Mouse (Mus musculus) liver, embryonic 16.5 days (tissue): ENCODE measurements at regions not wholly inside any gene's neighbourhood (a gene's known extent, or its start where the extent isn't known, plus 50 kb on each side); places are given as distances from the start of the nearest gene placed in this dataset.

Source experiments
- ATAC-seq: fragments of 200-750 bp; cut with Nextera tagmentation; 2 replicates; pipeline ENCODE4 v1.8.0; 2017; ENCODE audit warnings: low read depth, mild to moderate bottlenecking, moderate number of reproducible peaks, moderate library complexity
- H3K27ac ChIP-seq: fragments of 300-500 bp; sonication (generic); 2 replicates; pipeline ENCODE4 v1.5.1; 2014; ENCODE audit warnings: mild to moderate bottlenecking, low read length
- H3K27me3 ChIP-seq: fragments of 300-500 bp; sonication (generic); 2 replicates; pipeline ENCODE4 v1.6.1; 2014; ENCODE audit warnings: low read depth, low read length, mixed read lengths; ENCODE audit not compliant: control insufficient read depth, insufficient read depth
- H3K36me3 ChIP-seq: fragments of 300-500 bp; sonication (generic); 2 replicates; pipeline ENCODE4 v1.6.1; 2014; ENCODE audit warnings: mild to moderate bottlenecking; ENCODE audit not compliant: control insufficient read depth, insufficient read depth
- H3K4me1 ChIP-seq: fragments of 300-500 bp; sonication (generic); 2 replicates; pipeline ENCODE4 v1.6.1; 2014; ENCODE audit warnings: low read depth, low read length, mixed read lengths; ENCODE audit not compliant: control insufficient read depth
- H3K4me2 ChIP-seq: fragments of 300-500 bp; sonication (generic); 2 replicates; pipeline ENCODE4 v1.6.1; 2014; ENCODE audit warnings: low read depth, low read length, mixed read lengths
- H3K4me3 ChIP-seq: fragments of 300-500 bp; sonication (generic); 2 replicates; pipeline ENCODE4 v1.5.1; 2014; ENCODE audit warnings: low read depth, mild to moderate bottlenecking, low read length
- H3K9ac ChIP-seq: fragments of 300-500 bp; sonication (generic); 2 replicates; pipeline ENCODE4 v1.6.1; 2014; ENCODE audit warnings: low read depth, low read length
- H3K9me3 ChIP-seq: fragments of 300-500 bp; sonication (generic); replicated peaks from 2 replicates; pipeline ENCODE4 v1.6.1; 2016; ENCODE audit warnings: low read length; ENCODE audit not compliant: control insufficient read depth
- WGBS: fragments of 180-500 bp; shearing (Covaris S2); extraction: QIAGEN DNeasy Blood & Tissue Kit; methylation state at CpG from one replicate; pipeline ENCODE4 v1.1.7; 2014; ENCODE audit not compliant: insufficient replicate concordance; 5-methylcytosine and 5-hydroxymethylcytosine counted together

DNA sequence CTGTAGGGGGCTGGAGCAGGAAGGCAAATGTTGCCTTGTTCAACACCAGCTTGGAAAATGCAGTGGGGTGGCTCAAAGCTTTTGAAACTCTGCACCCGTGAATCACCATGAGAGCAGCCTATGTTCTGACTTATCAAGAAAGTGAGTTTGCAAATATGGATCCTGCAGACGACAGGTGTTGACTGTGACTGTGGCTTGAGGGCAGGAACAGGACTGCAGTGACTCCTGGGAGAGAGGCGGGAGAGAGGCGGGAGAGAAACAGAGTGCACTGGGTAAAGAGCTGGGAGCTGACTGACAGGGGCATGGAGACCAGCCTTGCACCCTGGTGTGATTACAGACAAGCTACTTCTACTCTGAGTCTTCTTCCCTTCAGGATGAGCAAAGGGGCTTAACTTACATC is 254.0 kb downstream of the Sec23ip start:
- H3K4me3 ChIP-seq: no peak overlapping the region
- H3K4me1 ChIP-seq: no peaks in the 10 kb centered on the region
- WGBS: 42% methylated on average over 4 of the region's 4 CpGs
- no peak overlapping the region for H3K4me2 ChIP-seq
- H3K9me3 ChIP-seq: no peaks in the 10 kb centered on the region
- no peaks in the 10 kb centered on the region for H3K27me3 ChIP-seq
- no peak overlapping the region for H3K9ac ChIP-seq
- H3K27ac ChIP-seq: no peak overlapping the region
- ATAC-seq: no peak
- H3K36me3 ChIP-seq: no peaks in the 10 kb centered on the region

DNA sequence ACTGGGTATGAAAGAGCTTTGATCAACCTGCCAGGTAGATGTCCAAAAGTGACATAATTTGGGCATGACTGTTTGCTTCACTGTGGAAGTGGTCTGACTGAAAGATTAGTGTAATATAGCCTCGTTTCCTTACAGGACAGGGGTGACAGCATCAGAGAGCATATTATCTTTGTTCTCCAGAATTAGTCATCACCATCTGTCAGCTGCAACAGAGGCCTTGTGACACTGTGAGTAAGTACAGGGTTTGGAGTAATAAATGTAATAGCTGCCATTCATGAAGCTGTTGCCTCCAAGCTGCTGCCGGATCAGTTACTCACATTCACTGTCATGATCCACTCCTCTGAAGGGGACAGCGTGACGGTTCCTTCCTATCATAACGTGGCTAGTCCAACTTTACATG is 254.4 kb upstream of the Plpp4 start:
- H3K4me2 ChIP-seq: no peak overlapping the region
- H3K27me3 ChIP-seq: no peaks in the 10 kb centered on the region
- H3K4me1 ChIP-seq: no peaks in the 10 kb centered on the region
- H3K9ac ChIP-seq: no peak overlapping the region
- no peaks in the 10 kb centered on the region for H3K9me3 ChIP-seq
- no peaks in the 10 kb centered on the region for H3K36me3 ChIP-seq
- H3K27ac ChIP-seq: no peak overlapping the region
- no peak overlapping the region for H3K4me3 ChIP-seq
- WGBS: 59% methylated on average over 5 of the region's 5 CpGs
- no peak for ATAC-seq

DNA sequence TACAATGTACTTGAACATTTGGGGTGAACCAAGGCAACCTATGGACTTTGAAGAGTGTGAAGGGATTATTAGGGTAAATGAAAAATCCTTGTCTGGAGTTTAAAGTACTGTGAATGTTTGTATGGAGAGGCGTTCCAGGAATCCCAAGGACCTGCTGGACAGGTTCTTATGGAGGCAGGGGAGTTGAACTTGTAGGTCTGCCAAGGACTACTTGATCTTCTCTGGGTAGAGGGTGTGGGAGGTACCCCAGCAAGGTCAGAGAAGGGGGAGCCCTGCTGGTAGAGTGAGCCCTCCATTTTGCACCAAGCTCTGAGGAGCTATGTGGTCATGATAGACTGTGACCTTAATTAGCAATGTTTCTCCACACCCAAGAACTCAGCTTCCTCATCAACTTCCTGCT is 253.7 kb upstream of the Plpp4 start:
- H3K9me3 ChIP-seq: no peaks in the 10 kb centered on the region
- H3K27me3 ChIP-seq: no peaks in the 10 kb centered on the region
- H3K4me3 ChIP-seq: no peak overlapping the region
- 34% methylated on average over 1 of the region's 1 CpGs for WGBS
- no peak overlapping the region for H3K4me2 ChIP-seq
- H3K4me1 ChIP-seq: no peaks in the 10 kb centered on the region
- no peak overlapping the region for H3K27ac ChIP-seq
- H3K9ac ChIP-seq: no peak overlapping the region
- no peak for ATAC-seq
- no peaks in the 10 kb centered on the region for H3K36me3 ChIP-seq

DNA sequence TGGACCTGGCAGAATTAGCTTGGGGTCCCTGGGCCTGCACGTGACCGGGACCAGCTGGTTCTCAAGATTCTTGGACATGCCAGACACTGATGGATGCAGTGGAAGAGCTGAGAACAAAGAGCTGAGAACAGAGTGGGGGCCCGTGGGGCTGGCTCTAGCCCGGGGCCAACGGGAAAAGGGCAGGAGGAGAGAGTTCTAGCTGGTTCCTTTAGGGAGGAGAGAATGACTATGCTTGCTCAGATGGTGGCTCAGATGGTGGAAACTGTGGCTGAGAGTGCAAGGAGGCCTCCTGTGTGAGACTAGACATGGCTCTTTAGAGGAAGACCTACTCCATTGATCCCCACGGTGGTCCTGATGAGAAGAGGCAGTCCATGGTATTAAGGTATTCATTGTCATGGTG is 240.5 kb upstream of the Plpp4 start:
- Histone ChIP-seq H3K9me3 (no peaks in the 10 kb centered on the region), H3K4me1 (no peaks in the 10 kb centered on the region), H3K9ac (no peak overlapping the region), H3K27ac (no peak overlapping the region), H3K4me3 (no peak overlapping the region), H3K27me3 (no peaks in the 10 kb centered on the region), H3K4me2 (no peak overlapping the region), H3K36me3 (no peaks in the 10 kb centered on the region)
- ATAC-seq: no peak
- WGBS: 74% methylated on average over 6 of the region's 6 CpGs

DNA sequence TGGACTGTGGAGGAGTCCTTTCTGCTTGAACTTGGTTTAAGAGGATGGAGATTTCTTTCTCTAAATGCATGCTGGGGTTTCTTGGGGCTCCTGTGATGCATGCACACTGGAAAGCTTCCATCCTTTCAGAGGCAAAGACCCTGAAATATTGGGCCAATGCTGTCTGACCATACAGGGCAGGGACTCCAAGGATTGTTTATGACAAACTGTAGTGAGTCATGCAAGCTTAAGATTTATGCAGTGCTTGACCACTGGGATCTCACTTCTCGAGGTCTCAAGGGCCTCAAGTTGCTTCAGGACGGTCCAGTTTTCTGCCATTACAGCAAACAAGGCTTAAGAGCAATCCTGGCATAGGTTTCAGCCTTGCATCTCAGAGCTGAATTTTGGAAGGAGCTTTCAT is 229.7 kb upstream of the Plpp4 start:
- WGBS: 45% methylated on average over 2 of the region's 2 CpGs
- Histone ChIP-seq H3K4me3 (no peak overlapping the region), H3K27me3 (no peaks in the 10 kb centered on the region), H3K4me1 (no peaks in the 10 kb centered on the region), H3K27ac (no peak overlapping the region), H3K36me3 (no peaks in the 10 kb centered on the region), H3K4me2 (no peak overlapping the region), H3K9ac (no peak overlapping the region), H3K9me3 (no peaks in the 10 kb centered on the region)
- ATAC-seq: no peak

DNA sequence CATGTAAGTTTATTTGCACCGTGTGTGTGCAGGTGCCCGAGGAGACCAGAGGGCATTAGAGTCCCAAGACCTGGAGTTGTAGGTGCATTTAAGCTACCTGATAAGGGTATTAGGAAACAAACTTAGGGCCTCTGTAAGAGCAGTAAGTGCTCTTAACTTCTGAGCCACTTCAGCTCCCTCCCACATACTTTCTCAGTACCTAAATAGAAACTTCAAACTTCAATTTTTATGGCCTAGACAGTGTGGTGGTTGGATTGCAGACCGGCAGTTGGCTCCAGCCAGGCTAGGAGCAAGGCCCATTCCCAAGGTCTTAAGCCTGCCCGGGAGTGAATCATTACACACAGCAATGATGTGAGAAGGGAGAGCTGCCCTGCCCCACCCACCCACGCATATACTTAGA is 208.8 kb upstream of the Plpp4 start:
- Histone ChIP-seq H3K27me3 (no peaks in the 10 kb centered on the region), H3K4me2 (no peak overlapping the region), H3K4me3 (no peak overlapping the region), H3K4me1 (no peaks in the 10 kb centered on the region), H3K36me3 (no peaks in the 10 kb centered on the region), H3K9ac (no peak overlapping the region), H3K27ac (no peak overlapping the region), H3K9me3 (no peaks in the 10 kb centered on the region)
- ATAC-seq: no peak
- 56% methylated on average over 5 of the region's 5 CpGs for WGBS

DNA sequence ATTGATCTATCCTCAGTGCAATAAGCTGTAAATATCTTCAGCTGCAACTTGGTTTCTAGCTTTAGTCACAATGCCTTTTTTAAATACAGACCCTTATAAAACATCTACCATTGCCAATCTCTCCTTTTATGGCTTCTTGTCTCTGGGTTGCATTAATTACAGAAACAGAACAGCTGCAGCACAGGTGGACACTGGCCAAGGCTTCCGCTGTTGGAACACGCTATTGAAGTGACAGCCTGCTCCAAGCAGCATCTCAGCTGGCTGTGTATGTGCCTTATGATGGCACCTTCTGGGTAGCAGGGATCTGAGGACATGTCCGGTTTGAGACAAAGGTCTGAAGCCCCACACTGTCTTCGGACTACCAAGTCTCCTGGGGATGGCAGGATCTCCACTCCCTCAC is 207.1 kb upstream of the Plpp4 start:
- WGBS: 68% methylated on average over 4 of the region's 4 CpGs
- no peak overlapping the region for H3K9ac ChIP-seq
- ATAC-seq: no peak
- no peak overlapping the region for H3K4me3 ChIP-seq
- H3K9me3 ChIP-seq: no peaks in the 10 kb centered on the region
- H3K27ac ChIP-seq: no peak overlapping the region
- no peaks in the 10 kb centered on the region for H3K36me3 ChIP-seq
- H3K27me3 ChIP-seq: no peaks in the 10 kb centered on the region
- no peaks in the 10 kb centered on the region for H3K4me1 ChIP-seq
- no peak overlapping the region for H3K4me2 ChIP-seq

DNA sequence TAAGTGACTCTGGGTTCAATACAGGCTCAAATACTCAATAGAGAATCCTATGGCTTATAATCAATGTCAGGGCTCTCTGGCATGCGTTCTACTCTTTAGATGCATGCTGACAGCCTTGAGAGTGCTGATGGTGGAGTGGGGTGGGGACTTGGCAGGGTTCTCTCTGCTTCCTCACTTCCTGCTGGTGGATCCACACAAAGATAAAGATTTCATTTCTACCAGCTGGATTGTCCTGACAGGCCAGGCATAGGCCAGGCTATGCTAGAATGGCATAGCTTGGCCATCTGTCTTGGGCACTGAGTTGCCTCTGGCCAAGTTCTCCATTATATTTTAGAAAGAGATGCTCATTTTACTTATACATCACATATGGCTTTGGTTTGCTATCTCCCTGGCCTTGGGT is 206.2 kb upstream of the Plpp4 start:
- ATAC-seq: no peak
- Histone ChIP-seq H3K9ac (no peak overlapping the region), H3K27me3 (no peaks in the 10 kb centered on the region), H3K4me2 (no peak overlapping the region), H3K27ac (no peak overlapping the region), H3K4me3 (no peak overlapping the region), H3K4me1 (no peaks in the 10 kb centered on the region), H3K36me3 (no peaks in the 10 kb centered on the region), H3K9me3 (no peaks in the 10 kb centered on the region)
- WGBS: 44% methylated on average over 1 of the region's 1 CpGs

DNA sequence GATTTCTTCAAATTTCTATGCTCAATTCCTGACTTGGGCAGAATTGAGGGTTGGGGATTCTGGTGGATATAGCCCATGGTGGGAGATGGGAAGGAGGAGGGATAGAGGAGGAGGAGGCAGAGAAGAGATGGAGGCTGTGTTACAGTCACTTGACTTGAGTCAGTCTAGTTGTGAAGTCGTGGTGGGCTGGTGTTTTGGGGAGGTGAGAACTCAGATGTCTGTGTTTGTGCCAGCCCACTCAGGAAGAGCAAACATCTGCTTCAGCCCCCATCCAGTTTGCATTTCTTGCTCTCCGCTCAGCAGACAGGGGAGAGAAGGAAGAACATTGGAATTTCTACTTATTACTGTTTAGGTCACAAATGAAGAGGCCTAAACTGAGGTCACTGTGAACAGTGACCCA is 189.9 kb upstream of the Plpp4 start:
- no peak overlapping the region for H3K4me2 ChIP-seq
- WGBS: 50% methylated on average over 2 of the region's 2 CpGs
- ATAC-seq: no peak
- no peaks in the 10 kb centered on the region for H3K36me3 ChIP-seq
- no peak overlapping the region for H3K4me3 ChIP-seq
- H3K9me3 ChIP-seq: no peaks in the 10 kb centered on the region
- no peaks in the 10 kb centered on the region for H3K4me1 ChIP-seq
- H3K27me3 ChIP-seq: no peaks in the 10 kb centered on the region
- H3K9ac ChIP-seq: no peak overlapping the region
- H3K27ac ChIP-seq: no peak overlapping the region

DNA sequence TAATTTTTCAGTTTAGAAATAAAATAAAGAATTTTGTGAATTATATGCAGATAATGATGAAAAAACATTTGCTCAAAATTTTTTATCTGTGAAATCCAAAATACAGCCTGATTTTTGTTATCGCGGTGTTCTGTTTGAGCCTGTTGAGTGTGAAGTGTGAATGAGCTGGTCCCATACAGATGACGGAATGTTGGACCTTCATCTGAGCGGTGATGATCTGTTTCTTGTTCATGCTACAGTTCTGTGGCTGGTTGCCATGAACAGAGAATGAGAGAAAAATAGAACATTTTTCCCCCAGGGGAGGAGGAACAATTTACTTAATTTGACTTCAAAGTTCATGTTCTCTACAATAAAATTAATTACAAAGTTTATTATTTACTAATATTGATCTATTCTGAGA is 188.7 kb upstream of the Plpp4 start:
- Histone ChIP-seq H3K36me3 (no peaks in the 10 kb centered on the region), H3K27ac (no peak overlapping the region), H3K27me3 (no peaks in the 10 kb centered on the region), H3K4me1 (no peaks in the 10 kb centered on the region), H3K4me3 (no peak overlapping the region), H3K9ac (no peak overlapping the region), H3K4me2 (no peak overlapping the region), H3K9me3 (no peaks in the 10 kb centered on the region)
- ATAC-seq: no peak
- WGBS: 73% methylated on average over 4 of the region's 4 CpGs
